Mouse (Mus musculus) midbrain, postnatal 0 days (tissue): ENCODE results near the gene Ubb. TPM values are rescaled to one million over a fixed set of nuclear protein-coding genes. Genes with fewer than 3 reads are reported as not detected.
A peak's percentile ranks its signal among the peaks of the same experiment; 100 is the strongest.
"Not testable (repeated sequence)": the region's sequence is repeated elsewhere in the genome, so short reads cannot be mapped to it uniquely, and the experiment has no call there.

Source experiments
- ATAC-seq: fragments of 200-750 bp; cut with Nextera tagmentation; 2 replicates; pipeline ENCODE4 v1.8.0; 2017; ENCODE audit warnings: moderate number of reproducible peaks, mild to moderate bottlenecking, moderate TSS enrichment, moderate library complexity; ENCODE audit not compliant: low FRiP score
- DNase-seq: peaks from one replicate; pipeline ENCODE4 v3.0.0-alpha.2; 2015; ENCODE audit warnings: low spot score
- H3K27ac ChIP-seq: fragments of 300-500 bp; sonication (generic); 2 replicates; pipeline ENCODE4 v1.5.1; 2014; ENCODE audit warnings: low read depth, mild to moderate bottlenecking, low read length, mixed read lengths
- H3K27me3 ChIP-seq: fragments of 300-500 bp; sonication (generic); 2 replicates; pipeline ENCODE4 v1.6.1; 2014; ENCODE audit warnings: low read length, control low read depth, mixed read lengths; ENCODE audit not compliant: insufficient read depth
- H3K36me3 ChIP-seq: fragments of 300-500 bp; sonication (generic); 2 replicates; pipeline ENCODE4 v1.6.1; 2014; ENCODE audit warnings: low read length, control low read depth, mixed read lengths; ENCODE audit not compliant: insufficient read depth
- H3K4me1 ChIP-seq: fragments of 300-500 bp; sonication (generic); 2 replicates; pipeline ENCODE4 v1.6.1; 2014; ENCODE audit warnings: mild to moderate bottlenecking, control low read depth, antibody characterized with exemption, low read length, mixed read lengths; ENCODE audit not compliant: insufficient read depth
- H3K4me2 ChIP-seq: fragments of 300-500 bp; sonication (generic); 2 replicates; pipeline ENCODE4 v1.6.1; 2014; ENCODE audit warnings: low read depth, mild to moderate bottlenecking, low read length, mixed read lengths; ENCODE audit not compliant: poor library complexity, severe bottlenecking
- H3K4me3 ChIP-seq: fragments of 300-500 bp; sonication (generic); 2 replicates; pipeline ENCODE4 v1.5.1; 2014; ENCODE audit warnings: low read depth, mild to moderate bottlenecking, low read length, moderate library complexity
- H3K9ac ChIP-seq: fragments of 300-500 bp; sonication (generic); replicated peaks from 2 replicates; pipeline ENCODE4 v1.6.1; 2014; ENCODE audit warnings: mild to moderate bottlenecking, low read length, moderate library complexity, mixed read lengths; ENCODE audit not compliant: poor library complexity, severe bottlenecking
- H3K9me3 ChIP-seq: fragments of 300-500 bp; sonication (generic); 2 replicates; pipeline ENCODE4 v1.6.1; 2016; ENCODE audit warnings: low read length, control low read depth
- CTCF ChIP-seq: IDR thresholded peaks from 2 replicates; pipeline ENCODE4 v1.5.1; 2016; ENCODE audit warnings: antibody characterized with exemption, mild to moderate bottlenecking
- WGBS: fragments of 180-500 bp; shearing (Covaris S2); extraction: QIAGEN DNeasy Blood & Tissue Kit; methylation state at CpG from one replicate; pipeline ENCODE4 v1.1.7; 2014; 5-methylcytosine and 5-hydroxymethylcytosine counted together
- polyA plus RNA-seq: library from polyadenylated mRNA; unstranded; fragments of >200 nt; fragmentation: Nextera tagmentation; extraction: Ambion mirVana; gene quantifications from 2 replicates; pipeline ENCODE4 v1.2.1, GENCODE M21; 2015
- total RNA-seq: library from RNA; depleted of rRNA; stranded (reverse); fragments of >200 nt; gene quantifications from 2 replicates; pipeline ENCODE4 v1.2.3, GENCODE M21; 2014; rRNA removed

Ubb gene
- 1,443 and 2,095 TPM in 2 replicates for total RNA-seq
- polyA plus RNA-seq, result 4,479 and 4,841 TPM in 2 replicates

GRCm38 (mm10) chr11:62550727-62551225, at the start of gene Ubb:
Ubb (plus strand) TSS chr11:62551171.
- DNase-seq (peak; percentile 100), ATAC-seq (peak; percentile 95)
- under 1% methylated on average over 40 of the region's 40 CpGs for WGBS

GRCm38 (mm10) chr11:62507683-62508082, 43.3 kb upstream of the Ubb start:
- no peak for TF ChIP-seq CTCF
- H3K4me1 ChIP-seq, result no peaks in the 10 kb centered on the region

More at GRCm38 (mm10) chr11:62550727-62551225, at the start of gene Ubb:
- H3K9me3 ChIP-seq, result no peaks in the 10 kb centered on the region
- TF ChIP-seq CTCF, result no peak
- H3K9ac ChIP-seq, result peak within 1 kb of the TSS; percentile 93
- H3K4me2 ChIP-seq, result peak within 1 kb of the TSS; percentile 74
- peaks cover 24% of the 10 kb centered on the region for H3K4me1 ChIP-seq
- H3K27me3 ChIP-seq, result no peaks in the 10 kb centered on the region
- peaks cover 6% of the 10 kb centered on the region; the same call in 1 of the 2 replicates for H3K36me3 ChIP-seq
- peak within 1 kb of the TSS; percentile 70 for H3K4me3 ChIP-seq
- peak within 1 kb of the TSS; percentile 100 for H3K27ac ChIP-seq

GRCm38 (mm10) chr11:62508365-62508764, 42.6 kb upstream of the Ubb start:
- not testable (repeated sequence) for H3K9ac ChIP-seq, H3K27ac ChIP-seq, H3K4me3 ChIP-seq, H3K4me2 ChIP-seq, H3K9me3 ChIP-seq, DNase-seq, H3K4me1 ChIP-seq, H3K27me3 ChIP-seq, H3K36me3 ChIP-seq, ATAC-seq
- WGBS, result 95% methylated on average over 13 of the region's 13 CpGs

More at GRCm38 (mm10) chr11:62507683-62508082, 43.3 kb upstream of the Ubb start:
- no peak overlapping the region for H3K9ac ChIP-seq
- DNase-seq (no peak), ATAC-seq (no peak)
- H3K4me2 ChIP-seq, result no peak overlapping the region
- no peaks in the 10 kb centered on the region for H3K27me3 ChIP-seq
- H3K9me3 ChIP-seq, result no peaks in the 10 kb centered on the region
- no peak overlapping the region for H3K27ac ChIP-seq
- WGBS, result 89% methylated on average over 4 of the region's 4 CpGs
- H3K36me3 ChIP-seq, result no peaks in the 10 kb centered on the region
- H3K4me3 ChIP-seq, result no peak overlapping the region

GRCm38 (mm10) chr11:62508816-62509215, 42.2 kb upstream of the Ubb start:
- H3K9ac ChIP-seq, H3K4me2 ChIP-seq, H3K27ac ChIP-seq, ATAC-seq, H3K4me1 ChIP-seq, H3K4me3 ChIP-seq, H3K9me3 ChIP-seq, H3K27me3 ChIP-seq, DNase-seq, H3K36me3 ChIP-seq: not testable (repeated sequence)
- WGBS, result 95% methylated on average over 5 of the region's 5 CpGs

GRCm38 (mm10) chr11:62509571-62509970, 41.4 kb upstream of the Ubb start:
- DNase-seq (no peak), ATAC-seq (no peak)
- Histone ChIP-seq H3K9ac (no peak overlapping the region), H3K36me3 (0 out of 2 replicates have a peak, but pooled peaks cover 5% of the 10 kb centered on the region), H3K27me3 (no peaks in the 10 kb centered on the region), H3K4me3 (no peak overlapping the region), H3K4me2 (no peak overlapping the region), H3K9me3 (no peaks in the 10 kb centered on the region), H3K4me1 (no peaks in the 10 kb centered on the region), H3K27ac (no peak overlapping the region)
- WGBS, result 75% methylated on average over 3 of the region's 3 CpGs
- TF ChIP-seq CTCF, result no peak

- Histone ChIP-seq H3K4me2 (no peak overlapping the region), H3K4me1 (no peaks in the 10 kb centered on the region), H3K27me3 (no peaks in the 10 kb centered on the region), H3K4me3 (no peak overlapping the region), H3K9me3 (no peaks in the 10 kb centered on the region), H3K9ac (no peak overlapping the region), H3K36me3 (0 out of 2 replicates have a peak, but pooled peaks cover 5% of the 10 kb centered on the region), H3K27ac (no peak overlapping the region)
- no peak for DNase-seq
- ATAC-seq, result no peak
- WGBS, result 79% methylated on average over 5 of the region's 5 CpGs
- no peak for TF ChIP-seq CTCF
Measured at GRCm38 (mm10) chr11:62510956-62511355, 40.0 kb upstream of the Ubb start.
